Mouse (Mus musculus) embryonic fibroblast, embryonic 13.5 days (primary cell): Measurements from ENCODE around the gene Tcf7l1. TPM values are rescaled to one million over a fixed set of nuclear protein-coding genes. Genes with fewer than 3 reads are reported as not detected.

Experiments used
- H3K27ac ChIP-seq: 2 replicates; pipeline ENCODE4 v1.5.1; 2012; ENCODE audit warnings: low read length, control low read depth, inconsistent platforms; ENCODE audit not compliant: insufficient read depth
- H3K4me1 ChIP-seq: 2 replicates; pipeline ENCODE4 v1.6.1; 2011; ENCODE audit warnings: low read length; ENCODE audit not compliant: control insufficient read depth, insufficient read depth
- H3K4me3 ChIP-seq: 2 replicates; pipeline ENCODE4 v1.5.1; 2011; ENCODE audit warnings: mild to moderate bottlenecking, control low read depth, low read length; ENCODE audit not compliant: insufficient read depth
- CTCF ChIP-seq: IDR thresholded peaks from 2 replicates; pipeline ENCODE4 v1.5.1; 2011; ENCODE audit warnings: mild to moderate bottlenecking, control low read depth, low read length, moderate library complexity, borderline replicate concordance; ENCODE audit not compliant: insufficient read depth
- POLR2A ChIP-seq: IDR thresholded peaks from 2 replicates; pipeline ENCODE4 v1.6.1; 2011; ENCODE audit warnings: low read depth, mild to moderate bottlenecking, control low read depth, low read length, moderate library complexity
- polyA plus RNA-seq: library from polyadenylated mRNA; stranded (reverse); fragments of >200 nt; gene quantifications from 2 replicates; pipeline ENCODE4 v1.2.4, GENCODE M21; 2011; ENCODE audit warnings: low read depth; ENCODE audit not compliant: missing spikeins, insufficient read length

Tcf7l1 gene
- polyA plus RNA-seq, 1 experiment: 54.0 TPM

DNA sequence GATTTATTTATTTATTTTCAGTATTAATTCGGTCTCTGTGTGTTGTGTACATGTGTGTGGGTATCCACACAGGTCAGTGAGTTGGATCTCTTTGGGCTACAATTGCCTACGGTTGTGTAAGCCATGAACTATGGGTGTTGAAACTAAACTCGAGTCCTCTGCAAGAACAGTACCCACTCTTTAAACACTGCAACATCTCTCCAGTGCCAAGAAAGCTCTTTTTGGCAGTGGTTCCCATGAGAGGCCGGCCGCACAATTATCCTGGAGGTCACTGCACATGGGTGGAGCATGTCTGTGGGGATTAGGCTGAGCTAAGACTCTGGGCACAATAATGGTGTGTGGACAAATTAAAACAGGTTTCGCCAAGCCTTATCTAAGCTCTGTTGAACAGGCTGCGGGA, 135.6 kb downstream of the Tcf7l1 start:
- Histone ChIP-seq H3K4me3 (no peak overlapping the region), H3K27ac (no peak overlapping the region), H3K4me1 (peaks cover 20% of the 10 kb centered on the region)

DNA sequence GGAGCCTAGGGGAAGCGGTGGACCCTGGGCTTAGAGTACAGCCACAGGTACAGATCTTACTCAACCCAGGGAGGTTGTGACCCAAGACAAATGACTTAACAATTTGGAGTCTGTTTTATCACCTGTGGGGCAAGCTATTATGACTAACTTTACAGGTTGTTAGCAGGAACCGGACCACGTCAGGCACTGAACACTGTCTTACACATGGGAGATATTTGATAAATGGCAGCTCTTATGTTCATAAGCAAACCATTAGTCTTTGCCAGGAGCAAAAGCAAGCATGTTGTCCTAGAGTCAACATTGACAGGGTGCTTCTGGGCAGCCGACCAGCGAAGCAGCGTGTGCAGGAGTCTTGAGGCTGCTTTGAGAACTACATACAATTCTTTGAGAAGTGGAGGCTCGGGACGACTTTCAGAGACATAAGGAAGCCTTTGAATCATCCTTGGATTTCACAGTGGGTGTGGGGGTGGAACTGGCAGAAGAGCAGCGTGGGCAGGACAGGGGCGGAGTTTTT, 138.7 kb downstream of the Tcf7l1 start:
- no peak overlapping the region for H3K4me3 ChIP-seq
- H3K4me1 ChIP-seq: peaks cover 14% of the 10 kb centered on the region
- no peak overlapping the region for H3K27ac ChIP-seq
- TF ChIP-seq POLR2A: no peak
- no peak for TF ChIP-seq CTCF

More for the DNA sequence above, 135.6 kb downstream of the Tcf7l1 start:
- TF ChIP-seq POLR2A (no peak), CTCF (no peak)

DNA sequence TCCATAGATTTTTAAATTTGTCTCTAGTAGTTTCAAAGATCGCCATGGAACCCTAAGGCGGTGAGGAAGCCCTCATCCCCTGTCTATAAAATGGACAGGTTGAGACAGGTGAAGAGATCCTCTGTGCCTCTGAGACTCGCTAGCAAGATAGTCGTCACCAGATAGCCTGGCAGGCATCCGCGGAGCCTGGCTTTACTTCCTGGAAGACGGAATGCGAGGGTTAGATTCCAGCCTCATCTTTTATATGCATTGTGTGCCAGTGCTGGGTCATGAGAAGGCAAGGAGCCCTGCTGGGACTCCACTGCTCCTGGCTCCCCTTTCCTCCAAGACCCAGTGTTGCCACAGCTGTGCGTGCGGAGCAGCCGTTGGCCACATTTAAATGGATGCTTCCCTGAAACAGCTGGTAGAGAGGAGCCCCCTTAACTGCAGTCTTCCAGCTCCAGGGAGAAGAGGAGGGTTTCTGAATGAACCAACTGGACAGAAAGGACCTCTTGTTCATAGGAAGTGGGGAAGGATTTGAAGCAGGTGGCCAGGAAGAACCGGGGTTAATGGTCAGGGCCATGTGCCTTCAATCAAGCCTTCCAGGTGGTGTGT, 141.0 kb downstream of the Tcf7l1 start:
- TF ChIP-seq CTCF (no peak), POLR2A (no peak)
- Histone ChIP-seq H3K4me3 (no peak overlapping the region), H3K4me1 (peaks cover 13% of the 10 kb centered on the region; the same call in 1 of the 2 replicates), H3K27ac (no peak overlapping the region)

DNA sequence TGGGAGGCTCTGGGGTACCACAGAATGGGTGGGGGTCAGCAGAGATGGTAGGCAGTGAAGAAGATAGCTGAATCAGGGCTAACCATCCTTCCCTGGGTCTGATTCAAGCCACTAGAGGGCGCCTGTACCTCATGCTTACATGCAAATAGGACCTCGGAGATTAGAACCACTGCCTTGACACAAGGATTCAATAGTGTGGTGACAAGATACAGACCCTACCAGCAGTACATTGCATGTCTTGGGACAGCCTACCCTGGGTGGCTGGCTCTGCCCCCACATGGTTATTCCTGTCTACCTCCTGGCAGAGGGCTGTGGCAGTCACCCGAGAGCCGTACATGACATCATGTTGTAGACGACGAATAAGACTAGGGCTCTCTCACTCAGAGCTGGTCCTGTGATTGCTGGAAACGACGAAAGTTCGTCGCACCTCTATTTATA, 141.7 kb downstream of the Tcf7l1 start:
- H3K27ac ChIP-seq: no peak overlapping the region
- H3K4me3 ChIP-seq: no peak overlapping the region
- H3K4me1 ChIP-seq: peaks cover 13% of the 10 kb centered on the region; the same call in 1 of the 2 replicates
- TF ChIP-seq CTCF: peak; percentile 60
- TF ChIP-seq POLR2A: no peak

DNA sequence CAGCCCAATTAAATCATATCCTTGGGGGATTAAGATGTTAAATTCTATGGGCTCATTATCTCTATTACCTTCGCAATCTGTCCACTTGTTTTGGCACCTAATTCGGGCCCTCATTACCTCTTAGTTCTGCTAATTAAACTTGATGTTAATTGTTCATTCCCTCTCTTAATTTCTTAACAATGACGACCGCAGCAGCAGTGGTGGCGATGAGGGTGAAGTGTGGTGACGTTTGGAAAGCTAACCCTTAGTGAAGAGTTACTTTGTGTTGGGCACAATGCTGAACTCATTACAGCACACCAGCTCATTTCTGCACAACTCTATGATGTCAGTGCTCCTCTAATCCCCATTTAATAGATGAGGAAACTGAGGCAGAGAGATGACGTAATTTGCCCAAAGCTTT, 143.7 kb downstream of the Tcf7l1 start:
- Histone ChIP-seq H3K4me3 (no peak overlapping the region), H3K27ac (peak overlapping the region; percentile 74), H3K4me1 (peaks cover 10% of the 10 kb centered on the region)
- TF ChIP-seq CTCF (no peak), POLR2A (no peak)

DNA sequence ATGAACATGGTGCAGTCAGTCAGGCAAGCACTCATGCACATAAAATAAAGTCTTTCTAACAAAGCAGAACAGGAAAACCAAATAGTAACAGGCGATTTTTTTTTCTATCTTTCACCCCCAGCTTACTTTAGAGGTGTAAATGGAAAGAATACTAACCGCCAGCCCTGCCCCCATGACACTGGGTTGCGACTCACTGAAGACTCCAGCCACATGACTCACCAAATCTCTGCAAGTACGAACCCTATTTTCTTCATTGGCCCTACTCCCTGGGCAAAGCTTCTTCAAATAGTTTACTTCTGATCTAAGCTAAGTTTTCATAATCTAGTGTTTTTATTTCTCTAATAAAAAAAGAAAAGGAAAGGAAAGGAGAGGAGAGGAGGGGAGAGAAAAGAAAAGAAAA, 144.5 kb downstream of the Tcf7l1 start:
- no peak for TF ChIP-seq POLR2A
- TF ChIP-seq CTCF: no peak
- Histone ChIP-seq H3K4me1 (peaks cover 7% of the 10 kb centered on the region), H3K27ac (peak overlapping the region; percentile 13; the same call in 1 of the 2 replicates), H3K4me3 (no peak overlapping the region)

DNA sequence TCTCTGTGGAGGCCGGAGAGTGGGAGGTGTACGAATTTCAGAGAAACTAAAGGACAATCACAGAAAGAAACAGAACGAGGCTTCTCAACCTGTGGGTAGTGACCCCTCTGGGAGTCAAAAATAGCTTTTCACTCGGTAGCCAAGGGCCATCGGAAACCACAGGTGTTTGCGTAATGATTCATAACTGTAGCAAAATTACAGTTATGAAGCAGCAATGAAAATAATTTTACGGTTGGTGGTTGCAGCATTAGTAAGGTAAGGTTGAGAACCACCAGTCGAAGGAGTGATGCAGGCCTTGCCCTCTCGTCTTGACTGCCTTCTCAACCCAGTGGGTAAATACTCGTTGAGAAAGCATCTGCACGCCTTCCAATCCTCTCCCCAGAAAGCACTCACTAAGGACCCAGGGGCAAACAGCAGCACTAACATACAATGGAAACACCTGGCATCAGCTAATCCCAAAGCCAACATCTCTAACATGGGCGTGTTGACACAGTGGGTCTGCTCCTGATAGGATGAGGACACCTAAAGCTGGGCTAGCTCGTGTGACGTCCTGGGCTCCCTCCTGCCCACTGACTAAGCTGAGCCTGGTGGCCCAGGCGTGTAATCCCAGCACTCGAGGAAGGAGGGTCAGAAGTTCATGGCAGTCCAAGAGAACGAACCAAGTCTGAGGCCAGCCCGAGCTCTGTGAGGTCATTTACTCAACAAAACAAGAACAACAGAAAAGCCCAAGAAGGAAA, 147.7 kb downstream of the Tcf7l1 start:
- TF ChIP-seq CTCF (no peak), POLR2A (no peak)
- Histone ChIP-seq H3K4me3 (no peak overlapping the region), H3K4me1 (peaks cover 7% of the 10 kb centered on the region), H3K27ac (no peak overlapping the region)

DNA sequence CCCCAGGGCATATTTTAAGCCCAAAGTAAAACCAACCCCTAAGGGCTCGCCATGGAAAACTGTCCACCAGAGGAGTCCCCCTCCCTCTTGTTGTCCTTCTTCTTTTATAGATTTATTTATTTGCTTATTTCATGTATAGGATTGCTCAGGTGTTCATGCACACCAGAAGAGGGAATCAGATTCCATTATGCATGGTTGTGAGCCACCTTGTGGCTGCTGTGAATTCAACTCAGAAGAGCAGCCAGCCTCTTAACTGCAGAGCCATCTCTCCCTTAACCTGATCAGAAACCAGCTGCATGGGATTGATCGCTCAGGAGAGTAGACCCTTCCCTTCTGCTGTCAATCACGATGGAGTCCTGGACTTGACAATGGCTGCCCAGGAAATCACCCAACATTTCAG, 152.1 kb downstream of the Tcf7l1 start:
- Histone ChIP-seq H3K4me3 (no peak overlapping the region), H3K4me1 (peaks cover under 1% of the 10 kb centered on the region; the same call in 1 of the 2 replicates), H3K27ac (no peak overlapping the region)
- no peak for TF ChIP-seq POLR2A
- TF ChIP-seq CTCF: no peak

DNA sequence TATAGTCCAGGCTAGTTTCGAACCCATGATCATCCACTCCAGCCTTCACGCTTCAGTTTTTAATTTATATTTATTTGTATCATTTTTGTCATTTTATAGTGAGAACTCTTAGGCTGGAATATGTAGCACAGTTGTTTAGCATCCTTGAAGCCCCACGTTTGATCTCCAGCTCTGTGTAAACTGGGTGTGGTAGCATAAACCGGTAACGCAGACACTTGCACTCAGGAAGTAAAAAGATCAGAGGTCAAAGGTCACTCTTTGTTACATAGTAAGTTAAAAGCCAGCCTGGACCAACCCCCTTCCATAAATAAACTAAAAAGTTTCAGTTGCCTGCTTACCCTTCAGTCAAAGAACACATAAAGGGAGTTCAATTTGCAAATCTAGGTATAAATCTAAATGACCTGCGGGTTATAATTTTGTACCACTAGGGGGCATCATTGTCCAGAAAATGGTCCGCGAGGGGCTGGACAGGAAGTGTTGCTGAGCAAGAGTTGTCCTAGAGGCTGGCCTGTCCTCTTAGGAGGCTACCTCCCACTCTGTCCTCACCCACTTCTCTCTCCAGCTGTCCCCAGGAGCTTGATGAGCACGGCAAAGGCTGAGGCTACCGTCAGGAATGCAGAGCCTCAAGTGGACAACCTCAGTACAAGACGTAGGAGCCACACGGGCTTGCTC, 153.2 kb downstream of the Tcf7l1 start:
- H3K4me1 ChIP-seq: no peaks in the 10 kb centered on the region
- TF ChIP-seq CTCF (0 out of 2 replicates have a peak, but pooled peaks have one; percentile 7), POLR2A (no peak)
- H3K27ac ChIP-seq: no peak overlapping the region
- H3K4me3 ChIP-seq: no peak overlapping the region
